ENCODE assay signal across 26 mouse cellular contexts in genomic region chr15:3300361-3301100, GRCm38 (mm10). TPM values are rescaled to one million over a fixed set of nuclear protein-coding genes. Genes with fewer than 3 reads are reported as not detected.
DNase-seq lines count a peak whose midpoint lies in the region; ATAC-seq and TF ChIP-seq lines count a peak whose summit lies in the region.
"Had no signal": no experiment of that assay in that cellular context is flagged by ENCODE, and none has a peak within 500 bp of the region (broad histone marks: within the 10 kb centered on the region; RNA-seq: fewer than 3 reads in every experiment).

No protein-coding gene starts in this region.

- H3K36me3 ChIP-seq in C2C12 (ENCODE audit: control insufficient read depth, insufficient read depth): no peaks in the 10 kb centered on the region
- no peaks in the 10 kb centered on the region for H3K36me3 ChIP-seq in stomach, postnatal 0 days (ENCODE audit: control insufficient read depth, insufficient read depth, low read length)
- H3K36me3 ChIP-seq: embryonic facial prominence, embryonic 13.5 days; embryonic facial prominence, embryonic 15.5 days; forebrain, embryonic 15.5 days had no signal

- H3K4me2 ChIP-seq in stomach, postnatal 0 days (replicated peaks; ENCODE audit: low read depth): no peak overlapping the region
- H3K4me2 ChIP-seq: embryonic facial prominence, embryonic 13.5 days; embryonic facial prominence, embryonic 15.5 days; forebrain, embryonic 13.5 days; forebrain, embryonic 15.5 days had no signal

- H3K79me3 ChIP-seq in C2C12 (ENCODE audit: low read depth): no peaks in the 10 kb centered on the region

- DNase-seq in 3T3-L1 (ENCODE audit: low read depth, low spot score) (peak; percentile 71), NIH3T3 (ENCODE audit: low read depth) (peak; percentile 33)
- DNase-seq in stomach, postnatal 0 days (ENCODE audit: low spot score): no peak
- no peak for DNase-seq in cerebellum, adult 11 months
- no peak for DNase-seq in layer of hippocampus, postnatal 14 days (ENCODE audit: low spot score in 2 of 2)
- DNase-seq in heart, adult 18-20 months: no peak
- DNase-seq: adrenal gland, adult 8-10 months; adrenal gland, postnatal 14 days; adrenal gland, postnatal 36 days; B cell, adult 2 months; cerebellum, adult 18-20 months; cerebellum, adult 8-10 months; cerebellum, adult 9-11 months; cerebellum, postnatal 14 days; cerebellum, postnatal 36 days; embryo, embryonic 11 days; forebrain, postnatal 0 days had no signal

- H3K4me1 ChIP-seq in embryonic fibroblast, embryonic 13.5 days (ENCODE audit: control insufficient read depth, insufficient read depth, low read length): peaks cover 5% of the 10 kb centered on the region; the same call in 1 of the 2 replicates
- no peaks in the 10 kb centered on the region for H3K4me1 ChIP-seq in stomach, postnatal 0 days (replicated peaks; ENCODE audit: control insufficient read depth, insufficient read depth)
- H3K4me1 ChIP-seq: embryonic facial prominence, embryonic 13.5 days; embryonic facial prominence, embryonic 15.5 days; forebrain, embryonic 13.5 days; forebrain, embryonic 15.5 days had no signal

- peak overlapping the region; percentile 32 for H3K27ac ChIP-seq in embryonic fibroblast, embryonic 13.5 days (ENCODE audit: insufficient read depth, low read length)
- no peak overlapping the region for H3K27ac ChIP-seq in stomach, postnatal 0 days (replicated peaks)
- H3K27ac ChIP-seq: embryonic facial prominence, embryonic 13.5 days; embryonic facial prominence, embryonic 15.5 days; forebrain, embryonic 13.5 days; forebrain, embryonic 15.5 days had no signal

- H3K4me3 ChIP-seq in C2C12 (ENCODE audit: insufficient read depth, poor library complexity, severe bottlenecking): no peak overlapping the region
- no peak overlapping the region for H3K4me3 ChIP-seq in embryonic fibroblast, embryonic 13.5 days (ENCODE audit: insufficient read depth, low read length)
- H3K4me3 ChIP-seq in stomach, postnatal 0 days (ENCODE audit: low read depth, low read length): no peak overlapping the region
- H3K4me3 ChIP-seq: embryonic facial prominence, embryonic 13.5 days; embryonic facial prominence, embryonic 15.5 days; forebrain, embryonic 13.5 days; forebrain, embryonic 15.5 days had no signal

- no peak overlapping the region for H3K9ac ChIP-seq in stomach, postnatal 0 days (ENCODE audit: low read length)
- H3K9ac ChIP-seq: embryonic facial prominence, embryonic 13.5 days; embryonic facial prominence, embryonic 15.5 days; forebrain, embryonic 13.5 days; forebrain, embryonic 15.5 days; forebrain, postnatal 0 days had no signal

- TF ChIP-seq CTCF in C2C12 (IDR thresholded peaks at IDR 0.05; ENCODE audit: control insufficient read depth, insufficient read depth, insufficient read length): no peak
- no peak for TF ChIP-seq CTCF in embryonic fibroblast, embryonic 13.5 days (IDR thresholded peaks at IDR 0.05; ENCODE audit: borderline replicate concordance, insufficient read depth, low read length)
- TF ChIP-seq CTCF in stomach, postnatal 0 days (IDR thresholded peaks at IDR 0.05; ENCODE audit: low read depth): no peak

- ATAC-seq in stomach, postnatal 0 days (ENCODE audit: low FRiP score, low TSS enrichment): no peak
- ATAC-seq: forebrain, embryonic 13.5 days; forebrain, embryonic 15.5 days; forebrain, postnatal 0 days had no signal

- 72% methylated on average over 4 of the region's 4 CpGs for WGBS in stomach, postnatal 0 days

- no peaks in the 10 kb centered on the region for H3K9me3 ChIP-seq in stomach, postnatal 0 days (ENCODE audit: control insufficient read depth, low read length)
- H3K9me3 ChIP-seq: embryonic facial prominence, embryonic 13.5 days; embryonic facial prominence, embryonic 15.5 days; forebrain, embryonic 13.5 days; forebrain, embryonic 15.5 days had no signal

- no peak for TF ChIP-seq EP300 in stomach, postnatal 0 days (optimal IDR thresholded peaks at IDR 0.05)

- TF ChIP-seq POLR2A in embryonic fibroblast, embryonic 13.5 days (IDR thresholded peaks at IDR 0.05; ENCODE audit: low read depth, low read length): no peak

- H3K79me2 ChIP-seq in C2C12 (ENCODE audit: control insufficient read depth, insufficient read depth): no peaks in the 10 kb centered on the region

- no peaks in the 10 kb centered on the region for H3K27me3 ChIP-seq in C2C12 (ENCODE audit: control insufficient read depth, insufficient read depth, insufficient read length)
- no peaks in the 10 kb centered on the region for H3K27me3 ChIP-seq in stomach, postnatal 0 days (ENCODE audit: control insufficient read depth, insufficient read depth, low read length)
- H3K27me3 ChIP-seq: embryonic facial prominence, embryonic 13.5 days; embryonic facial prominence, embryonic 15.5 days; forebrain, embryonic 13.5 days; forebrain, embryonic 15.5 days had no signal

- H3ac ChIP-seq in C2C12 (ENCODE audit: control insufficient read depth, insufficient read length, low read depth): no peak overlapping the region

TF ChIP-seq in C2C12, 6 proteins besides CTCF, POLR2A, EP300 and RAD21:
- TF ChIP-seq MYOD1 (IDR thresholded peaks at IDR 0.05; ENCODE audit: control insufficient read depth, insufficient read length, low read depth) (no peak), CEBPB (IDR thresholded peaks at IDR 0.05; ENCODE audit: low read depth) (peak; percentile 38), FOSL1 (IDR thresholded peaks at IDR 0.05; ENCODE audit: insufficient read depth, low read length, poor library complexity, severe bottlenecking) (no peak)

RNA-seq across cellular contexts. Expression of gene Ccdc152, which starts 2.8 kb away (rescaled TPM):
- polyA plus RNA-seq in C2C12 (2012; fragmentation: generic; extraction: Trizol): not detected
- 0.53 TPM in 1 of 2 replicates, not detected in the other for polyA plus RNA-seq in embryonic fibroblast, embryonic 13.5 days (2011; ENCODE audit: insufficient read length, low read depth, missing spikeins)
- polyA plus RNA-seq in stomach, postnatal 0 days (2015; fragmentation: Nextera tagmentation; extraction: Ambion mirVana): 0.79 and 0.82 TPM in 2 replicates
- not detected for total RNA-seq in layer of hippocampus, postnatal 14 days (2021)
- total RNA-seq in heart, adult 18-20 months (2021): under 1 TPM in 1 of 2 experiments, not detected in 1; 0.87 TPM
- total RNA-seq: adrenal gland, adult 8-10 months; adrenal gland, postnatal 14 days; adrenal gland, postnatal 36 days; forebrain, postnatal 0 days; MEL had no signal
- polyA plus RNA-seq: embryonic facial prominence, embryonic 11.5 days; embryonic facial prominence, embryonic 13.5 days; embryonic facial prominence, embryonic 15.5 days; forebrain, embryonic 11.5 days; forebrain, embryonic 13.5 days; forebrain, embryonic 15.5 days had no signal

RNA-seq across cellular contexts. Expression of gene Selenop, which starts 32.2 kb away (rescaled TPM):
- polyA plus RNA-seq in C2C12 (2012; fragmentation: generic; extraction: Trizol): 0.41 TPM
- 17.0 and 38.9 TPM in 2 replicates for polyA plus RNA-seq in embryonic fibroblast, embryonic 13.5 days (2011; ENCODE audit: insufficient read length, low read depth, missing spikeins)
- polyA plus RNA-seq in stomach, postnatal 0 days (2015; fragmentation: Nextera tagmentation; extraction: Ambion mirVana): 512 and 595 TPM in 2 replicates
- 100 to 1,000 TPM; 337 to 401 TPM for total RNA-seq in layer of hippocampus, postnatal 14 days (2021)
- total RNA-seq in heart, adult 18-20 months (2021): 100 to 1,000 TPM; 347 to 405 TPM

Comparison
In these comparisons a context has a peak if more than half of its experiments do, and no peak if none do; other contexts are left out.
1. DNase-seq: peak in 3T3-L1 (single experiment) and NIH3T3 (single experiment); none in stomach, postnatal 0 days (single experiment), cerebellum, adult 11 months (single experiment), layer of hippocampus, postnatal 14 days (0 of 2) and heart, adult 18-20 months (0 of 2).
2. RNA of gene Selenop, which starts 32.2 kb away (polyA plus RNA-seq): 512 to 595 TPM in stomach, postnatal 0 days and 17.0 to 38.9 TPM in embryonic fibroblast, embryonic 13.5 days; 0.41 TPM in C2C12 (single experiment); every median in the first group is over 10 times any median in the second.